Mouse (Mus musculus): Measurements from ENCODE around the gene Olfr1192-ps1.

- TF ChIP-seq POLR2A (IDR thresholded peaks at IDR 0.05; ENCODE audit: insufficient read depth, low read depth, low read length) (no peak), CTCF (IDR thresholded peaks at IDR 0.05; ENCODE audit: insufficient read depth, low read depth, low read length) (no peak)
Observed at GRCm38 (mm10) chr2:88704497-88704896, 56.2 kb downstream of the Olfr1192-ps1 start, which contains the start of gene Olfr1196.

Measured in olfactory bulb, adult 2 months (tissue).